Mouse (Mus musculus): Measurements from ENCODE around the gene Tceanc. TPM values are rescaled to one million over a fixed set of nuclear protein-coding genes. Genes with fewer than 3 reads are reported as not detected.
A peak's percentile ranks its signal among the peaks of the same experiment; 100 is the strongest.

The Tceanc gene
- polyA plus RNA-seq, 1 experiment from 2014 or later: 5.9 TPM

DNA sequence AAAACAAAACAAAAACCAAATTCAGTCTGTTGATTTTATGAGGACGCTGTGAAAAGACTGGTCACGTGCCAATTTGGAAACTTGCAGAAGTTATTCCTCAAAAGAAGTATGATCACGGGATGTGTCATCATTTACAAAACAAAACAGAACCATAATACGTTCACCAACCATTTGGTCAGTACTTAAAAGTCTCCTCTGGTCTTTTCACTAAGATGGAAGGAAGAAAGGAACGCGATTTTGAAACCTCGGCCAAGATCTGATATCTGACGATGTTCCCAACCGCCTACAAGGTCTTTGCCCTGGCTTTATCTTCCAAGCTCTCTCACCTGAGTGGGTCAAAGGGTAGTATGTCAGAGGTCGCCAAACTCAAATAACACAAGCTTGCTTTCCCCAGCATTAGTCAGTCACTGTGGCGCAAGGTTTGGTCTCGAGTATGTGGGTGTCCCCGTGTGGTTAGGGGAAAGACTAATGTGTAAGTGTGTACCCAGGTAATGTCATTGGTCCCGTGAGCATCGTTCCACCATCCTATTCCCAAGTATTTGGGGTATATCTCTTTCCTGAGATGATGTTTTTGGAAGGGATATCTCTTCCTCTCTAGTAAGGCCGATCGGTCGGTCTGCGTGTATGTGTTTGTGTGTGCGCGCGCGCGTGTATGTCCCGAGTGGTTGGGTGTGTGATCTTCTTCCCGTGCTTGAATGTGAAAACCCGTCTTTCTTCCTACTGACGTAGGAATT, 39.6 kb downstream of the Tceanc start:
- H3K36me3 ChIP-seq (replicated peaks): no peaks in the 10 kb centered on the region
- H3K4me2 ChIP-seq: peak overlapping the region; percentile 57
- H3K4me1 ChIP-seq: peaks cover 8% of the 10 kb centered on the region
- peak overlapping the region; percentile 50 for H3K9ac ChIP-seq
- peak overlapping the region; percentile 47 for H3K4me3 ChIP-seq
- peak overlapping the region; percentile 76 for H3K27ac ChIP-seq
- peak; percentile 70 for ATAC-seq (replicated peaks)
- 18% methylated on average over 28 of the region's 28 CpGs for WGBS
- H3K9me3 ChIP-seq: no peaks in the 10 kb centered on the region
- H3K27me3 ChIP-seq (replicated peaks): no peaks in the 10 kb centered on the region

DNA sequence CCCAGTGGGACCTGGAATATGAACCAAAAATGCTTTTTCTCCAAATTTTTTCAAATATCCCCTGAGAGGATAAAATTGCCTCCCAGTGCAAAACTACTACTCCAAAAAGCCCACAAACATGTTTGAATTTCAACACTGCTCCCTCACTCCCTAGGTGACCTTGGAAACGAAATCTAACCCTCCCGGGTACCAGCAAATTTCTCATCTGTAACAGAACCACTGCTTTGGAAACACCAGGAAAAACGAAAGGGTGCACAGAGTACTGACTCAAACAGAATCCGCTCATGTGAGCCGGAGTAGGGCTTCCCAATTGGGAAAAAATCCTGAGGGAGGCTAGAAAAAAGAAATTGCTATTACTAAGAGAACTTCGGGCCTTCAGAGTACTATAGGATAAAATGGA, 41.0 kb downstream of the Tceanc start:
- peak overlapping the region; percentile 57 for H3K4me2 ChIP-seq
- H3K27ac ChIP-seq: no peak overlapping the region
- WGBS: 64% methylated on average over 6 of the region's 6 CpGs
- H3K27me3 ChIP-seq (replicated peaks): no peaks in the 10 kb centered on the region
- H3K4me1 ChIP-seq: peaks cover 8% of the 10 kb centered on the region
- ATAC-seq (replicated peaks): no peak
- no peak overlapping the region for H3K9ac ChIP-seq
- H3K36me3 ChIP-seq (replicated peaks): no peaks in the 10 kb centered on the region
- H3K4me3 ChIP-seq: no peak overlapping the region
- no peaks in the 10 kb centered on the region for H3K9me3 ChIP-seq

DNA sequence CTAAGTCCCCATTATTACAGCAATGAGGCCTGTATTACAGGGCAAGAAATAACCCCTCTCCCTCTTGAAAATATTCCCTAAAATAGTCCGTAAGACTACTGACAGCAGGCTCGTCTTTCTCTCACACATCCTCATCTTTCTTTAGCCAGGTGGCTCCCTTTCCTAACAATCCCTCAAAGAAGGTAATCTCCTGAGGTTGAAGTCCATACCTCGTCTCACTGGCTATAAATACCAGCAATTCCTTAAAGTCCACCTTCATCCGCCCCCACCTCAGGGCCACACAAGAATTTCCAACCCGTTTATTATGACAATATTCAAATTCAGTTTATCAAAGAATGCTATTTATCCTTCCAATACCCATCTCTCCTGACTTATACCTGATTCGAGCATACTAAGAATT, 45.8 kb downstream of the Tceanc start:
- Histone ChIP-seq H3K9ac (no peak overlapping the region), H3K36me3 (replicated peaks) (no peaks in the 10 kb centered on the region), H3K4me3 (no peak overlapping the region), H3K27ac (no peak overlapping the region), H3K9me3 (no peaks in the 10 kb centered on the region), H3K4me1 (peaks cover 4% of the 10 kb centered on the region), H3K4me2 (no peak overlapping the region), H3K27me3 (replicated peaks) (0 out of 2 replicates have a peak, but pooled peaks cover 3% of the 10 kb centered on the region)
- ATAC-seq (replicated peaks): no peak
- WGBS: 84% methylated on average over 6 of the region's 6 CpGs

DNA sequence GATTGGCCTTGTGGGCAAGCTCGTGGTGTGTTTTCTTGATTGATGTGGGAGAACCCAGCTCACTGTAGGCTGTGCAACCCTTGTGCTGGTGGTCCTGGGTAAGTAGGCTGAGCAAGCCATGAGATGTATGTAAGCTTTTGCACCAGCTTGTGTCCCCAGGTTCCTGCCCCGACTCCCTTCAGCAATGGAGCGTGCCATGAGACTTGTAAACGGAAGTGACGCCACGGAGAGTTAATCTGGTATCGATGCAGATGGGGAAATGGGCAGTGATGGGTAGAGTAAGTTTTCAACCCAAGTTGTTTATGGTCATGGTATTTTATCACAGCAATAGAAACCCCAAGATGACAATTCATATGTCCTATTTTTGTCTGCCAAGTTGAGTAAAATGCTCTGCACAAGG, 50.0 kb downstream of the Tceanc start:
- no peak overlapping the region for H3K4me3 ChIP-seq
- no peak overlapping the region for H3K27ac ChIP-seq
- ATAC-seq (replicated peaks): no peak
- no peak overlapping the region for H3K4me2 ChIP-seq
- H3K4me1 ChIP-seq: no peaks in the 10 kb centered on the region
- 0 out of 2 replicates have a peak, but pooled peaks cover 3% of the 10 kb centered on the region for H3K27me3 ChIP-seq (replicated peaks)
- no peaks in the 10 kb centered on the region for H3K9me3 ChIP-seq
- 95% methylated on average over 7 of the region's 7 CpGs for WGBS
- no peaks in the 10 kb centered on the region for H3K36me3 ChIP-seq (replicated peaks)
- no peak overlapping the region for H3K9ac ChIP-seq

DNA sequence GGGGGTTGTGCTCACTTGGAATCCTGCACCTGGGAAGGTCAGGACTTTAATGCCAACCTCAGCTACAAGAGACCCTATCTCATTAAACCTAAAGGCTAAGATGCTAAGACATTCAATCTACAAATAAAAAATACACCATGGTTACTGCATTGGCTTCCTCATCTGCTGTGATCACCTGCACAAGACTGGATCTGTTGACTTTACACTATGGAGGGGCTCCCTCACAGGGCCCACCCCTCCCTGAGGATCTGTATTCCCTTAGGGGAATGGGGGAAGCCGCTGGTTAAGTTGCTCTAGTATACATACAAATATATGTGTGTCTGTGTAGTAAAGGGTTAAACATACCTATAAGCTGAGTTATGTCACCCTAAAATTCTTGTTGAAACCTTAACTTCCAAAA, 62.8 kb downstream of the Tceanc start:
- ATAC-seq (replicated peaks): no peak

DNA sequence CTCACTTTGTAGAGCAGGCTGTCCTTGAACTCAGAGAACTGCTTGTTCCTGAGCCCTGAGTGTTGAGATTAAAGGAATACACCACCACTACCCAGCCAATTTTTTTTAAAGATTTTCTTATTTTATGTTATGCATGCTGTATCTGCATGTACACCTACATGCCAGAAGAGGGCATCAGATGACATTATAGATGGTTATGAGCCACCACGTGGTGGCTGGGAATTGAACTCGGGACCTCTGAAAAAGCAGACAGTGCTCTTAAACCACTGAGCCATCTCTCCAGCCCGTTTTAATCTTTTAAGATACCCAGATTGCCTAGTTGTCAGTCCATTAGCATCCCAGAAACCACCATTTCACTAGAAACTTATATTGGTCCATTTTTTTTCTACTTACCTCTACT, 64.0 kb downstream of the Tceanc start:
- Histone ChIP-seq H3K4me3 (no peak overlapping the region), H3K9ac (no peak overlapping the region), H3K9me3 (no peaks in the 10 kb centered on the region), H3K36me3 (replicated peaks) (no peaks in the 10 kb centered on the region), H3K27ac (no peak overlapping the region), H3K4me2 (no peak overlapping the region), H3K4me1 (no peaks in the 10 kb centered on the region), H3K27me3 (replicated peaks) (no peaks in the 10 kb centered on the region)
- 70% methylated on average over 3 of the region's 3 CpGs for WGBS
- no peak for ATAC-seq (replicated peaks)

More for the DNA sequence above, 62.8 kb downstream of the Tceanc start:
- Histone ChIP-seq H3K4me2 (no peak overlapping the region), H3K9me3 (no peaks in the 10 kb centered on the region), H3K27me3 (replicated peaks) (no peaks in the 10 kb centered on the region), H3K4me3 (no peak overlapping the region), H3K27ac (no peak overlapping the region), H3K9ac (no peak overlapping the region), H3K36me3 (replicated peaks) (no peaks in the 10 kb centered on the region), H3K4me1 (no peaks in the 10 kb centered on the region)
- 79% methylated on average over 1 of the region's 1 CpGs for WGBS

DNA sequence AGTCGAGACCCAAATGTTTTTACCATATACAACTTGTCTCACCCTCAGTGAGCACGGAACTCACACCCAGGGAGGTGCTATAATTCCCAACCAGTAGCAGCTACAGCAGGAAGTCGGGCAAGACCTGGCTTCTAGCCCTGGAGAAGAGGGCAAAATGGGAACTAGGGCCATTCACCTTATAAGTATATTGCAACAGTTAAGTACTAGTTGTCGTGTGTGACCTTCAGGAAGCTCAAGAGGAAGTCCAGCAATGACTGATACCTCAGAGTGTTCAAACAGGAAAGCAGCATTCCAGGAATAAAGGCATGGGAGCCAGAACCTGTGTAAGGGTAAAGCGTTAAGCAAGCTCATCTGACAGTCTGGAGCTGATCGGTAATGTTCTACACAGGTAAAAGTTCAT, 64.8 kb downstream of the Tceanc start:
- Histone ChIP-seq H3K4me2 (no peak overlapping the region), H3K4me1 (no peaks in the 10 kb centered on the region), H3K9ac (no peak overlapping the region), H3K27ac (no peak overlapping the region), H3K4me3 (no peak overlapping the region), H3K9me3 (no peaks in the 10 kb centered on the region), H3K27me3 (replicated peaks) (no peaks in the 10 kb centered on the region), H3K36me3 (replicated peaks) (no peaks in the 10 kb centered on the region)
- WGBS: 82% methylated on average over 6 of the region's 6 CpGs
- no peak for ATAC-seq (replicated peaks)

Other genes with a start within 250 kb of the Tceanc start
- 79.1 and 80.6 TPM in 2 replicates for gene Trappc2, start 78.0 kb downstream of the Tceanc start, polyA plus RNA-seq (2015; fragmentation: Nextera tagmentation; extraction: Ambion mirVana)
- gene Ofd1, start 77.9 kb downstream of the Tceanc start, polyA plus RNA-seq (2015; fragmentation: Nextera tagmentation; extraction: Ambion mirVana): 6.1 and 6.4 TPM in 2 replicates
- gene Rab9, start 38.7 kb downstream of the Tceanc start, polyA plus RNA-seq (2015; fragmentation: Nextera tagmentation; extraction: Ambion mirVana): 35.2 and 37.0 TPM in 2 replicates
- 1.8 and 3.5 TPM in 2 replicates for gene Egfl6, start 67.2 kb upstream of the Tceanc start, polyA plus RNA-seq (2015; fragmentation: Nextera tagmentation; extraction: Ambion mirVana)

Measured in midbrain, embryonic 15.5 days (tissue).